Mouse (Mus musculus): Measurements from ENCODE around the gene Dnajc22.

- TF ChIP-seq CTCF (IDR thresholded peaks at IDR 0.05; ENCODE audit: insufficient read depth, low read length): no peak
- no peak for TF ChIP-seq POLR2A (IDR thresholded peaks at IDR 0.05; ENCODE audit: borderline replicate concordance, extremely low read depth, low read depth, low read length)
Observed at GRCm38 (mm10) chr15:99082840-99083239, 10.1 kb upstream of the Dnajc22 start.

Data from lung, adult 2 months (tissue).